Mouse (Mus musculus) myocyte (in vitro differentiated cells): ENCODE measurements around the gene Tnpo2.

ENCODE experiments used
- MYOG ChIP-seq, 3 experiments: IDR thresholded peaks; one replicate each; pipeline ENCODE4 v1.6.1; 2011; ENCODE audit warnings: control low read depth in 2 of 3, low read depth in 2 of 3, mild to moderate bottlenecking in 2 of 3; ENCODE audit not compliant: insufficient read length in 2 of 3, control insufficient read depth in 1 of 3, insufficient read depth in 1 of 3
- POLR2A ChIP-seq: IDR thresholded peaks from one replicate; pipeline ENCODE4 v1.6.1; 2011; ENCODE audit warnings: low read depth, mild to moderate bottlenecking, control low read depth, moderate library complexity; ENCODE audit not compliant: insufficient read length
- POLR2AphosphoS2 ChIP-seq: IDR thresholded peaks from one replicate; pipeline ENCODE4 v1.6.1; 2011; ENCODE audit warnings: low read depth, control low read depth; ENCODE audit not compliant: insufficient read length
- SRF ChIP-seq: IDR thresholded peaks from one replicate; pipeline ENCODE4 v1.6.1; 2011; ENCODE audit warnings: low read depth; ENCODE audit not compliant: control insufficient read depth, insufficient read length
- USF1 ChIP-seq: IDR thresholded peaks from one replicate; pipeline ENCODE4 v1.6.1; 2011; ENCODE audit warnings: low read depth, mild to moderate bottlenecking, control low read depth, moderate library complexity

GRCm38 (mm10) chr8:85062603-85063002 is 25.9 kb downstream of the Tnpo2 start:
- TF ChIP-seq POLR2A (no peak), MYOG (IDR thresholded peaks at IDR 0.05; ENCODE audit: control insufficient read depth in 1 of 3, insufficient read depth in 1 of 3, insufficient read length in 2 of 3, low read depth in 2 of 3) (no peak), POLR2AphosphoS2 (no peak), USF1 (no peak), SRF (no peak)
